Mouse (Mus musculus): ENCODE measurements around the gene Arhgef7.
"Not testable (repeated sequence)": the region's sequence is repeated elsewhere in the genome, so short reads cannot be mapped to it uniquely, and the experiment has no call there.

The Arhgef7 gene

DNA sequence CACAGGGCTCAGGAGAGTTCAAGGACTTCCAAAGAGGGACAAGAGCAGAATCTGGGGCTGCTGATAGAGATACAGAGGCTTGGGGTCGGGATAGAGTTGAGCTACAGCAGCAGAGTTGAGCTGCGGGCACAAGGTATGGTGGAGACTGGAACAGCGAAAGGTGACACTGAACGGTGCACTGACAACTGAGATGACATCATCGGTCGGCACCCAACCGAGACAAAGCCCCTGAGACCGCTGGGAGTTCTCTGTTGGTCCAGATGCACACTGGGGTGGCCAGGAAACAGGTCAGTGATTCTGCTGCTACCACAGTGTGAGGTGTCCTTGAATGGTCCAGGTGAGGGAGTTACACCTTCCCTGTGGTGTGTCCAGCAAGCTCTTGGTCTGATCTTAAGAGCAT, 115.2 kb downstream of the Arhgef7 start:
- no peak for DNase-seq

DNA sequence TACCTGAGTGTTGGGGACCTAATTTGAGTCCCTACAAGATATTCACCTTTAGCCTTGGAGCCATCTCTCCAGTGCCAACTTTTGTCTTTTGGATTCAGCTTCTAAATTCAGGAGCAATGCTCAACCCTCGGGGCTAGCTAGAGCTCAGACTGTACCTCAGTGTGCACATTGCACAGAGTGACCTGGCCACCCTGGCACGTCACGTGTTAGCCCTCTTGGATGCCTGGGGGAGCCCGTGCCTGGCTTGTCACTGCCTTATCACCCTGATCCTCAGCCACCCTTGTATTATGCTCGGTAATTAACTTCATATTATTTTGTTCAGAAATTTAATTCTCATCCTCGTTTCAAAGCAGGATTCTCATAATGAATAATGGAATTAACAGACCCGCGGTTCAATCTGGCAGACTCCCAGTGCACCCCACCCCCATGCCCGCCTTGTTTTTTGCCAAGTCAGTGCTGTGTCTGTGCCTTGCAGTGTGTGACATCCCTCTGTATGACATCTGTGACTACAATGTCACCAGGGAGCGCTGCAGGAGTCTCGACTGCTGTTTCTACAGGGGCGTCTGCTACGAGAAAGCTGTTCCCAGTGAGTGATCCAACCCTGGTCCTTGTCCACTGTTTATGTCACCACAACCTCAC, 116.3 kb downstream of the Arhgef7 start:
- DNase-seq, result no peak

DNA sequence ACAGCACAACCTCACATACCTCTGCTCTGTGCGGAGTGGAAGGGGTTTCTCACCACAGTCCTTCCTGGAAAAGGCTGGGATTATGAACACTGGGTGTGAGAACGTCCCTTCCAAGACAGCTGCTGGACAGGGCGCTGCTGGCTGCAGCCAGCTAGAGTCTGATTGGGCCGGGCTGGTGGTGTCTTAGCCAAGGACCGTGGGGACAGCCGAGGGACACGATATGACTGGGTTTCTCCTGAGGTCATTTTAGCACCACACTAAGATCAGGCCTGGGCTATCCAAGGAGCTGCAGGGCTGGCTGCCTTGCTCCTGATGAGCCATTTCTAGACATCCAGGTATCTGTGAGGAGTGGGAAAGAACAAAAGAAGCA, 116.8 kb downstream of the Arhgef7 start:
- DNase-seq, result no peak

- DNase-seq, result no peak
These were observed 119.3 kb downstream of the Arhgef7 start for GRCm38 (mm10) chr8:11846807-11847206.

DNA sequence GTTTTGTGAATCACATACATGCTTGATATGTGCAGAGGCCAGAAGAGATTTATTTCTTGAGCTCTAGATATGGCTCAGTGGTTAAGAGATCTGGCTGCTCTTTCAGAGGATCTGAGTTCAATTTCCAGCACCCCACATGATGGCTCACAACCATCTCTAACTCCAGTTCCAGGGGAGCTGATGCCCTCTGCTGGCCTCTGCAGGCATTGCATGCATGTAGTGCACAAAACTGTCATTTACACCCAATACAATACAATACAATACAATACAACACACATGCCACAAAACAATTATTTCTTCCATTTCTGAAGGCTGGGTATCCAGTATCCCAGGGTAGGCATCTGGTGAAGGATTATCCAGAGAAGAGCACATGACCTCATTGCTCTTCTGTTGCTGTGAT, 140.3 kb downstream of the Arhgef7 start:
- no peak for DNase-seq

- DNase-seq, result not testable (repeated sequence)
These were observed 146.7 kb downstream of the Arhgef7 start for GRCm38 (mm10) chr8:11874227-11874626.

DNA sequence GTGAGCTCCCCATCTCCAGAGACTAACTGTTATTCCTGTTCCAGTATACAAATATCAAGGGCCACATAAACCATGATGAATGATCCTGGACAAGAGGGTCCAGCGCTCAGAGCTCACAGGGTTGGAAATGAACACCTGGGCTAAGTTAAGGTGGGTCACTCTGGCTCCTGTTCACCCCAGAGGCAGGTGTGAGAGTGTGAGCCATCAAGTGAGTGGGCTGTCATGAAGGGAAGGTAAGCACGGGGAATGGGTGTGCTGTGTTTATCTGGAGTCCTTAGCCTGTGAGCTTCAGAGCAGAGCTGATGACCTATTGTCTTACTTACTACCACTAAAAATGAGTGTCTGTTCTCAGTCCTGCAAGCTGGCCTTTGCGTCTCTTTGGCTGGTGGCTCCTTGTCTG, 157.1 kb downstream of the Arhgef7 start:
- no peak for DNase-seq

All from thymus, postnatal 4 days (tissue).